Mouse (Mus musculus) brain, adult 10 weeks (tissue): ENCODE results near the gene 1700113H08Rik. TPM values are rescaled to one million over a fixed set of nuclear protein-coding genes. Genes with fewer than 3 reads are reported as not detected.

Experiments
- polyA plus RNA-seq: library from polyadenylated mRNA; stranded (reverse); fragments of 350-450 nt; fragmentation: Illumina TruSeq; extraction: RNeasy Lipid Tissue Mini Kit (QIAGEN cat#74804); gene quantifications from one replicate; pipeline ENCODE4 v1.2.3, GENCODE M21; 2015; ENCODE audit warnings: low read depth, low replicate concordance

1700113H08Rik gene
- not detected for polyA plus RNA-seq

GRCm38 (mm10) chr10:87057500-87058250 lies at the start of gene 1700113H08Rik:
Gene 1700113H08Rik, plus strand, starts transcription at chr10:87058045.

Other genes starting within 250 kb of the 1700113H08Rik start
- gene Stab2, start 50.0 kb upstream of the 1700113H08Rik start, polyA plus RNA-seq: 0.18 TPM